Mouse (Mus musculus) forelimb bud, embryonic 11.5 days (tissue): ENCODE results near the gene Accs.

Experiments
- DNase-seq: peaks from one replicate; pipeline ENCODE4 v3.0.0-alpha.2; 2012; ENCODE audit warnings: low read depth, low spot score

The Accs gene

DNA sequence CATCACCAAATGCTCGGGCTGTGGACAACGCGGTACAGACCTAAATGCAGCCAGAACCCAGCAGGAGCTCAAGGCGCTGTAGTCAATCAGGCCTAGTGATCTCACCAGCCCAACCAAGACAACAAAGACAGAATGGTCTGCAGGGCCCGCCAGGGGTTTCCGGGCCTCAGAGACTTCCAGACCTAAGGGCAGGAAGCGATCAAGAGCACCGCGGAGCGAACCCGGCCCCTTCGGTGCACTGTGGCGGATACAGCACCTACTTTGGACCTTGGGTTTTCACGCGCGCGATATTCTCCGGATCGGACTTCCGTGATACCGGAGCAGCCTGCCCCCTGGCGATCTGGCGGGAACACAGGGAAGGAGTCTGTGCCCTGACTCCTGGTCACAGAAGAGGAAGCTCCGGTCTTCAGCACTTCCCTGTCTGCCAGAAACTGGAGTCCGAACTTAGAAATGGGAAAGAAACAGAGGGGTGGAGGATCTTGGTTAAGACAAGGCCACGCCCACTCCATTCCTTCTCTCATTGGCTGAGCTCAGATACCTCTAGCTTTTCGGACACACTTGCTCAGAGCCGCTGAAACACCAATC is at the start of gene Accs:
Gene Accs, minus strand, starts transcription at position 439 of the 585 bp plus-strand sequence.
- peak; percentile 77 for DNase-seq

GRCm38 (mm10) chr2:93891611-93892280 is 42.0 kb upstream of the Accs start:
- DNase-seq = peak; percentile 50

- DNase-seq = no peak
Observed at GRCm38 (mm10) chr2:93890143-93890542, 40.4 kb upstream of the Accs start.

GRCm38 (mm10) chr2:93889071-93889470 is 39.3 kb upstream of the Accs start:
- DNase-seq = no peak

GRCm38 (mm10) chr2:93888366-93888765 is 38.6 kb upstream of the Accs start:
- DNase-seq = no peak

- DNase-seq = no peak
Observed at GRCm38 (mm10) chr2:93887273-93887672, 37.5 kb upstream of the Accs start.

DNA sequence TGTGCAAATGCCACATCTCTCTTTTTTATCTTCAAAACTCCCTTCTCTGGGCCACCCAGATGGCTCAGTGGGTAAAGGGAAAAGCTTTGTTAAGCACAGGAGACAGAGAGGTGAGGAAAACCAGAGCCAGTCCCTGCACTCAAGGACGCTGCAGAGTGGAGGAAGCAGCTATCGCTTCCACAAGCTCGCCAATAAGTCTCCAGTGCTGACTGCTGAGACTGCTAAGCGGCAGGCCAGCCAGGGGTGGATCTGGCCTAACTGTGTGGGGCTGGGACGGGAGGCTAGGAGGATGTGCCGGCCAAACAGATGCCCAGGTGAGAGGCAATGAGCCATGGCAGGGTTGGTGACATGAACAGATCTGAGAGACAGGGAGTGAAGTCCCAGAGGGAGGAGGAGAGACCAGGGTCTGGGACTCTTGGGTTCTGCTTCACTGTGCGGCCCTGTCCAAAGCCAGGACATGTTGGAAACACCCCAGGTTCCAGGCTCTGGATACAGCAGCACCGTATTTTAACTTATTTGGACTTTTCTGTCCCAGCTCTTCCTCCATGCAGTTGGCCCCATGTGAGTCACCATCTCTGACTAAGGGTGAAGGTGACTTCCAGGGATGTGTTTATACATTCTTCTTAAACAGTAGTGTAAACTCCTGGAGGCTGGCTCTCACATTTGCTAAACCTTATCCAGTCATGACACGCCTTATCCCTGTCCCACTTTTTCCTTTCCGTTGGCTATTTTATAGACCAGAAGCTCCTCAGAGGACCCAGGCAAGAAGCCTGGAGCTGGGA is 36.5 kb upstream of the Accs start:
- DNase-seq = no peak

DNA sequence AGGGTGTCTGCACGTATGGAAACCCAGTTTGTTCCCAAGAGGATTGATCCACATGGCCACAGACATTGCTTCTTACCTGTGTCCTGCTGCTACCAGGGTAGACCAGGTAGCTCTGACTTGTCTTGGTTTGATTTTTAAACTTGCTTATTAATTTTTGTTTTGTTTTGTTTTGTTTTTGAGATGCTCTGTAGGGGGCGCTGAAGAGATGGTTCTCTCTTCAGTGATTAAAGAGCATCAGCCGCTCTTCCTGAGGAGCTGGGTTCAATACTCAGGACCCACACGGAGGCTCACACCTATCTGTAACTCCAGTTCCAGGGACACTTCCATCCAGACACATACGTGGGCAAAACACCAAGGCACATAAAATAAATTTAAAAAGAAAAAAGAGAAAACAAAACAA is 33.3 kb upstream of the Accs start:
- DNase-seq = no peak

GRCm38 (mm10) chr2:93881640-93882367 is 32.1 kb upstream of the Accs start:
- DNase-seq = no peak

GRCm38 (mm10) chr2:93880981-93881380 is 31.2 kb upstream of the Accs start:
- no peak for DNase-seq

DNA sequence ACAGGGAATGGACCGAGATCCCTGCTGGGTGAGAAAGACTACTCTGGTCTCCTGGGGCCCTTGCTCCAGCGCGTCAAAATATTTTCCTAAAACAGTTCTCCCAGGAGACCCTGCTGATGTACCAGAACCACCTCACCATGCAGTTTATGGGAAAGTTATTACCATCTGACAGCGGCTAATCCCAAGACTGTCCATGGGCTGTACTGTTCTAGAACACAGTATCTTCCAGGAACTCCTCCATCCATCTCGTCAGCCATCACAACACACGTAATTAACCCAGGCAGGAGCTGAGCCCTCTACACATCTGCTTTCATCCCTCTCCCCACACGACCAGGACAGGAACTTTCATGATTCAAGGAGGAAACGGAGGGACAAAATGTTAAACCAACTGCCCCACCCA is 30.7 kb upstream of the Accs start:
- DNase-seq = no peak

DNA sequence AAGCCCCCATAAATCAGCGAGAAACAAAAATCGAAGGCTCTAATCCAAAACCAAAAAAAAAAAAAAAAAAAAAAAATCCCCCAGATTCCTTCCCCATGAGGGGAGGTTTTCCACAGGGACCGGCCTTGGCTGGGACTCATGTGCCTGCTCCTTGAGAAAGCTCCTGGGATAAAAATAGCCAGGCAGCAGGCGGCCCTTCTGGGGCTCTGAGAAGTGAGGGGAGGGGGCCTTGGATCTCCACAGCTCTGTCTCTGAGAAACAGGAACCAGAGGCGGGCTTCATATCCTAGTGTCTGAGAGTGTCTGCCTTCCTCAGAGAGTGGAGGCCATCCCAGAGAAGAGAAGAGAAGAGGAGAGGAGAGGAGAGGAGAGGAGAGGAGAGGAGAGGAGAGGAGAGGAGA is 27.3 kb upstream of the Accs start:
- no peak for DNase-seq

GRCm38 (mm10) chr2:93874606-93875005 is 24.9 kb upstream of the Accs start:
- no peak for DNase-seq

GRCm38 (mm10) chr2:93874227-93874514 is 24.4 kb upstream of the Accs start:
- no peak for DNase-seq

- no peak for DNase-seq
Observed at GRCm38 (mm10) chr2:93873449-93874226, 23.9 kb upstream of the Accs start.

- DNase-seq = no peak
Observed at GRCm38 (mm10) chr2:93872257-93872656, 22.5 kb upstream of the Accs start.

DNA sequence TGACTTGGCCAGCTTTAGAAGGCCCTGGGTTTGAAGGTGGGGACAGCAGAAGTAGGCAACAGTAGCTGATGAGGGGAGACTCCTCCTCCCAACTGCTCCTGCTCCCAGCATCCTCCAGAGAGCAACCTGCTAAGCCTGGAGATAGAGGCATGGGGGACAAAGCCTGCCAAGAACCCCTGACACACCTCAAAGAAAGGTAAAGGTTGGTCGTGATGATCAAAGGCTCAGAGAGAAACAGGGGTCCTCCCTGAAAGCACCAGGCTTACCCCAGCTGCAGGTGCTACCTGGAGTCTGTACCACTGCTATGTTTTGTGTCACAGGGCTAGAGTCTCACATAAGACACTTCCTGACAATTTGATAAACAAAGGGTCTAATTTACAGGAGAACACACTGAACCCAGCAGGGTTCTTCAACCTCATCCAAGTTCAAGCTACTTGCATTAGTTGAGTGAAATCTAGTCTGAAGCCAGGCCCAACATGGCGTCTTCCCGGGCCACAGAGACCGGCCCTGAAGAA is 21.7 kb upstream of the Accs start:
- DNase-seq = no peak

DNA sequence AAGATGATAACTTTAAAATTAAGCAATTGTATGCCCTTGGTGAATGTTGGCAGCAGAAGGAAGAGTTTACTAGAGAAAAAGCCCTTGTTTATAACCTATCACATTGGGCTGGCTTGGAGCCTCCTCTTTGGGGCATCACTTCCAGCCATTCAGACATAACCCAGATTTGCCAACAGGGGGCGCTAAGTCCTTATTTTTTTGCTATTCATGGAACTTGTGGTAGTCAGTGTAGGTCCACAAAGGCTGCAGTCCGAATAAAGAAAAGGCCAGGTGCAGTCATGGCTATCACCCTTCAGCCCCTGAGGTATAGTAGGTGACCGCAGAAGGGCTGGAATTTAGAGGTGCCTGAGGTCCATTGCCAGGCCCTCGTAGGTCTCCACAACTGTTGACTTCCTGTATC is 21.1 kb upstream of the Accs start:
- peak; percentile 75 for DNase-seq

DNA sequence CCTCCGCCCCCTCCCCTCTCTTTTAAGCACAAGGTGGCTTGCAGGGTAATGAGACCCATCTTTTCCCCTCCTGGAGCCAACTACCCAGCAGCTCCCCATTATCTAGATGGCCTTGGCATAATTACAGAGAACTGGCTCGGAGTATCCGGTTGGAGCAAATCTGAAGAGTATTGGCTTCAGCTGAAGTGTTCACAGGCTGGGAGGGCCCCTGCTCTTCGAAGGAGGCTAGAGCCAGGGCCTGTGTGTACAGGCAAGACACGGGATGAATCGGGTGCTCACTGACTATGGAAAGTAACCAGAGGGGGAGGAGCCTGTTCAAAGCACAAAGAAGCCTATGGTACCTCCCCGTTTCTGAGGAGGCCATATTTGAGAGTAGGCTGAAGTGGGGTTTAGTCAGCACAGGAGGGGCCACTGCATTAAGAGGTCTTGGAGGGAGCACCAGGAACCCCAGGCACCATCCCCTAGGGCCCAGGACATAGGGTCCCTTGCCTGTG is 19.4 kb upstream of the Accs start, which contains the start of gene Accsl:
Gene Accsl, minus strand, starts transcription at position 51 of the 494 bp plus-strand sequence.
- DNase-seq = no peak

- DNase-seq = no peak
Observed at GRCm38 (mm10) chr2:93868566-93868965, 18.8 kb upstream of the Accs start.

DNA sequence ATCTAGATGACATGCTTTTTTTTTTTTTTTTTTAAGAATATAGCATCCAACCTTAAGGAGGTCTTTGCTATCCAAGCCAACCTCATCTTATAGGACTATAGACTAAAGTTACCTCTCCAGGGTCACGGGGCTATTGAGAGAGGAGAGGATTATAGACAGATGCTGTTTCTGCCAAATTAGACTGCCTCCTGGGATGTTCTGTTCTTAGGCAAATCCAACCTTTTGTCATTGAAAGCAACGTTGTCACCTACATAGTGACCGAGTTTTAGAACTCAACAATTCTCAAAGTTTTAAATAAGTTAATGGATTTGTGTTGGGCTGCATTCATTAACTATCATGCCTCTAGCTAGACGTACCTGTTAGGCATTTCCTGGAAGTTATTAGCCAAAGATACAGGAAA is 13.5 kb upstream of the Accs start:
- DNase-seq = no peak
